Mouse (Mus musculus): ENCODE measurements around the gene 1110051M20Rik. TPM values are rescaled to one million over a fixed set of nuclear protein-coding genes. Genes with fewer than 3 reads are reported as not detected.

The 1110051M20Rik gene
- total and polyA plus RNA-seq, 2 experiments from 2014 or later: 158 to 171 TPM

DNA sequence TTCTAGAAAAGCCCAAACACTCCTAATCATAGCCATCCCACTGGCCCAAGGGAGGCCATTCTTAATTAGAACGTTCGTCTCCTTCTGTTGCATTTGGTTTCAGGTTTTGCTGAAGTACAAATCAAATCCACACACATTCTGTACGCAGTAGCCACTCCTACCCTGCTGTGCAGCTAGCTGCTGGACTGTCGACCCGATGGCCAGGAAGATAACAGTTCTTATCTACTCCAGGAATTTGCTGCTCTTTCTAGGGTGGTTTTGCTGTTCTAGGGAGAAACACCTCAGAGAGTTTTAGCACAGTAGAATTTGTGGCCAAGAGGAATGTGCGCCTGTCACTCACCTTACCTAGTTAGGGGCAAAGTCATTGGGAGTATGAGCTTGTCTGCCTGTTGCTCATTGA is 156.9 kb downstream of the 1110051M20Rik start:
- TF ChIP-seq CTCF (IDR thresholded peaks at IDR 0.05): no peak
- 81% methylated on average over 6 of the region's 6 CpGs for WGBS

DNA sequence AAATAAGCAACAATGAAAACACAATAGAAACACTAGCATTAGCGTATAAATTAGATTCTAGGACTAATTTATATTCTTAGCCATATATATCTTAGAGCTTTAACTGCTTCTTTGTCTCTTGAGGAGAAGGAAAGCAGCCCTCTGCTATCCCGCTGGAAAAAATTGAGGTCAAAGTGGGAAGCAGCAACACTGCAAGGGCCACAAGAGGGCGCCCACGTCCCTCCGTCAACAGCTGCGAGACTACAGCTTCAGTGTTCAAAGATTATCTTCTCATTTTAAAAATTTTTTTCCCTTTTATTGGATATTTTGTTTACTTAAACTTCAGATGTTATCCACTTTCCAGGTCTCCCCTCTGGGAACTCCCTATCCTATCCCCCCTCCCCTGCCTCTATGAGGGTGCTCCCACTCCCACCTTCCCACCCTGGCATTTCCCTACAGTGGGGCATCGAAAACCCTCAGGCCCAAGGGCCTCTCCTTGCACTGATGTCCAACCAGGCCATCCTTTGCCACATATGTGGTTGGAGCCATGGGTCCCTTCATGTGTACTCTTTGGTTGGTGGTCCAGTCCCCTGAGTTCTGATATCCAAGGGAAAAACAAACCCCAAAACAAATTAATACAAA is 158.5 kb downstream of the 1110051M20Rik start:
- Histone ChIP-seq H3K4me1 (ENCODE audit: insufficient read depth, low read length) (no peaks in the 10 kb centered on the region), H3K27me3 (ENCODE audit: insufficient read depth, low read length) (no peaks in the 10 kb centered on the region), H3K36me3 (ENCODE audit: insufficient read depth, low read length) (peaks cover 7% of the 10 kb centered on the region; the same call in 1 of the 2 replicates), H3K9me3 (ENCODE audit: low read length) (no peaks in the 10 kb centered on the region), H3K27ac (ENCODE audit: low read depth, low read length) (no peak overlapping the region), H3K4me3 (ENCODE audit: low read depth, low read length) (no peak overlapping the region), H3K4me2 (ENCODE audit: low read depth, low read length, poor library complexity, severe bottlenecking) (no peak overlapping the region), H3K9ac (replicated peaks; ENCODE audit: low read length, poor library complexity, severe bottlenecking) (no peak overlapping the region)
- DNase-seq (ENCODE audit: low spot score): peak; percentile 84
- TF ChIP-seq CTCF (IDR thresholded peaks at IDR 0.05): peak; percentile 97
- ATAC-seq (ENCODE audit: low FRiP score): no peak
- WGBS: 13% methylated on average over 7 of the region's 7 CpGs

More for the DNA sequence above, 156.9 kb downstream of the 1110051M20Rik start:
- no peaks in the 10 kb centered on the region for H3K9me3 ChIP-seq (ENCODE audit: low read length)
- no peak overlapping the region for H3K4me3 ChIP-seq (ENCODE audit: low read depth, low read length)
- peaks cover 3% of the 10 kb centered on the region; the same call in 1 of the 2 replicates for H3K36me3 ChIP-seq (ENCODE audit: insufficient read depth, low read length)
- H3K9ac ChIP-seq (replicated peaks; ENCODE audit: low read length, poor library complexity, severe bottlenecking): no peak overlapping the region
- ATAC-seq (ENCODE audit: low FRiP score) (no peak), DNase-seq (ENCODE audit: low spot score) (no peak)
- no peak overlapping the region for H3K27ac ChIP-seq (ENCODE audit: low read depth, low read length)
- no peaks in the 10 kb centered on the region for H3K27me3 ChIP-seq (ENCODE audit: insufficient read depth, low read length)
- no peaks in the 10 kb centered on the region for H3K4me1 ChIP-seq (ENCODE audit: insufficient read depth, low read length)
- no peak overlapping the region for H3K4me2 ChIP-seq (ENCODE audit: low read depth, low read length, poor library complexity, severe bottlenecking)

DNA sequence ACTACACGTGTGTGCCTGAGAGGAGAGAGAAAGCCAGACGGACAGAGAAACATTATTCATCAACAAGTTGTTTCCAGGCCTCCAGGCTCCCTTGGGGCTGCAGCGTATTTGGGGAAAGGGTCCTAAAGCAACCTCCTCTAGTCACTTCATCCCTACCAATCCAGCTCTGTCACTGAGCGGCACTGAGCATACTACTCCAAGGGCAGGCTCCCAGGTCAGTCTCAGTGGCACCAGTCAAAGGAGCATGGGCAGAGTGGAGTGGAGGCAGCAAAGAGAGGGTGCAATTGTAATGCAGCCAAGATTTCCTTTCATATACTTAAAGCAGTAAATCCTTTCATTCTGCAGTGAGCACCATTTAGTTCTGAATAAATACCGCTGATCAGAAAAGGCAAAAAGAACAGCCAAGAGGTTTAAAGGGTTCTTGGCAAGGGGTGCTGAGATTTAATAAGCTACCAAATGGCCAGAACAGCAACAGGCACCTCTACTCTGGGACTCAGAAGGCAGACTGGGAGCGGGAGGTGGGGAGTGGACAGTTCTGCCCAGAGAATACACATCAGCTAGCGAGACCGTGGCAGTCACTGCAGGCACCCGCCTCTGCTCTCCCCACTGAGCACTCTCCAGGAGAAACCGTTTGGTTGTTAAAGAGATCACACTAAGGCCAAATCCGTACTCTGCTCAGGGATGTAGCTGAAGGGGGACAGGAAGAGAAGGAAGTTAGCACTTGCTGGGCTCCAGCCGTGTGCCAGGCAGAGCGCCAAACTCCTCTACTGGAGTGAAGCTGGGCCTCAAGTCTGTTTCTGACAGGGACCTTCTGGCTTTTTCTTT is 159.9 kb downstream of the 1110051M20Rik start:
- DNase-seq (ENCODE audit: low spot score): peak; percentile 72
- H3K9me3 ChIP-seq (ENCODE audit: low read length): no peaks in the 10 kb centered on the region
- H3K4me2 ChIP-seq (ENCODE audit: low read depth, low read length, poor library complexity, severe bottlenecking): no peak overlapping the region
- no peak overlapping the region for H3K4me3 ChIP-seq (ENCODE audit: low read depth, low read length)
- ATAC-seq (ENCODE audit: low FRiP score): peak; percentile 53
- no peaks in the 10 kb centered on the region for H3K27me3 ChIP-seq (ENCODE audit: insufficient read depth, low read length)
- no peaks in the 10 kb centered on the region for H3K4me1 ChIP-seq (ENCODE audit: insufficient read depth, low read length)
- peaks cover 7% of the 10 kb centered on the region; the same call in 1 of the 2 replicates for H3K36me3 ChIP-seq (ENCODE audit: insufficient read depth, low read length)
- WGBS: 46% methylated on average over 13 of the region's 13 CpGs
- no peak overlapping the region for H3K9ac ChIP-seq (replicated peaks; ENCODE audit: low read length, poor library complexity, severe bottlenecking)
- TF ChIP-seq CTCF (IDR thresholded peaks at IDR 0.05): no peak
- H3K27ac ChIP-seq (ENCODE audit: low read depth, low read length): no peak overlapping the region

DNA sequence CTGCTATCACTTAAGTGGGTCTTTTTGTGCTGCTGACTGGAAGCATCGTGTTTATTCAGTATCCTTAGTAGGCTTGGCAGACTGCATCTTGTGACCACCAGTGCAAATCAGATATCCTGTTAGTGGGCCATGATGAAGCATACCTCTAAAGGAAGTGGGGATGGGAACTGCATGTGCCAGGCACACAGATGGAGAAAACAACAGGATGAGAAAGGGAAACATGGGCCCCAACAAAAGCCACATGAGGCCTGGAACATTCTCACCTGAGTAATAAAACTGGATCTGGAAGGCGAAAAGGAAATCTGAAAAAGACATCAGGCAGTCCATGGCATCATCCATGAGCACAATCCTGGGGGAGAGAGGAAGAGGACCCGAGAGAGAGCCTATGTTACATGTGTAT is 160.5 kb downstream of the 1110051M20Rik start:
- H3K4me3 ChIP-seq (ENCODE audit: low read depth, low read length): no peak overlapping the region
- no peaks in the 10 kb centered on the region for H3K4me1 ChIP-seq (ENCODE audit: insufficient read depth, low read length)
- no peak overlapping the region for H3K27ac ChIP-seq (ENCODE audit: low read depth, low read length)
- no peak overlapping the region for H3K4me2 ChIP-seq (ENCODE audit: low read depth, low read length, poor library complexity, severe bottlenecking)
- DNase-seq (ENCODE audit: low spot score) (no peak), ATAC-seq (ENCODE audit: low FRiP score) (no peak)
- H3K27me3 ChIP-seq (ENCODE audit: insufficient read depth, low read length): no peaks in the 10 kb centered on the region
- TF ChIP-seq CTCF (IDR thresholded peaks at IDR 0.05): no peak
- H3K9ac ChIP-seq (replicated peaks; ENCODE audit: low read length, poor library complexity, severe bottlenecking): no peak overlapping the region
- WGBS: 76% methylated on average over 3 of the region's 3 CpGs
- H3K9me3 ChIP-seq (ENCODE audit: low read length): no peaks in the 10 kb centered on the region
- H3K36me3 ChIP-seq (ENCODE audit: insufficient read depth, low read length): peaks cover 7% of the 10 kb centered on the region; the same call in 1 of the 2 replicates

DNA sequence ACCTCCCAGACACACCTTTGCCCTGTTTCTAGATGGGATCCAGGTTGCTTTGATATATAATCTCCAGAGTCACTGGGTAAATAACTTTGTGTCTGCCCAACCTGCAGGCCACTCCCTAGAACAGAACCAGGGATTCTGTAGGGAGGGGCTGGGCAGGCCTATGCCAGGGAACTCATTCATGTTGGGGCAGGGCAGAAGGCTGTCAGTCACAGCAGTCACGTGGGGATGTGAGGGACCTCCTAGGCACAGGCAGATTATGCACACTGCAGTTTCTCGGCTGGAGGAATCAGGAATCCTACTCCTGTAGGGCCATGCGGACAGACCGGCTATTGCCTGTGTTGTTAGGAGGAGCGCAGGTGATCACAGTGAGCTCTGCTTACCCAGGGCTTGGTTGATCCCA is 163.1 kb downstream of the 1110051M20Rik start:
- ATAC-seq (ENCODE audit: low FRiP score) (no peak), DNase-seq (ENCODE audit: low spot score) (no peak)
- Histone ChIP-seq H3K9me3 (ENCODE audit: low read length) (no peaks in the 10 kb centered on the region), H3K4me3 (ENCODE audit: low read depth, low read length) (no peak overlapping the region), H3K4me1 (ENCODE audit: insufficient read depth, low read length) (no peaks in the 10 kb centered on the region), H3K36me3 (ENCODE audit: insufficient read depth, low read length) (peaks cover 22% of the 10 kb centered on the region), H3K27ac (ENCODE audit: low read depth, low read length) (no peak overlapping the region), H3K4me2 (ENCODE audit: low read depth, low read length, poor library complexity, severe bottlenecking) (no peak overlapping the region), H3K9ac (replicated peaks; ENCODE audit: low read length, poor library complexity, severe bottlenecking) (no peak overlapping the region), H3K27me3 (ENCODE audit: insufficient read depth, low read length) (no peaks in the 10 kb centered on the region)
- 39% methylated on average over 5 of the region's 5 CpGs for WGBS
- TF ChIP-seq CTCF (IDR thresholded peaks at IDR 0.05): no peak

DNA sequence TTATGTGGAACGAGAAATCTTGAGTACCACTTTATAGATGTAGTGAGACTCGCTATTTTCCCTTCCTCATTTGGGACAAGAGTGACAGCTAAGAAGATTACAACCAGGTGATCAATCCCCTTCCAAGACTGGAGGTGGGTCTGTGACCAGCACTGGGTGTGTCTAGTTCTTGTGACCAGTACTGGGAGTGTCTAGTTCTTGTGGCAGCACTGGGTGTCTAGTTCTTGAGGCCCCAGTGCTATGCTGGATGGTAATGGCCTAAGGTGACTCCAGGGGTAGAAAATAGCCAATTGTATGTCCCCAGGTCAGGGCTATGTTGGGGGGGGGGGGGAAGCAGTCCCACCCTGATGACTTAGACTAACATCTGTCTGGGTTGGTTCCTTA is 165.1 kb downstream of the 1110051M20Rik start:
- Histone ChIP-seq H3K9ac (replicated peaks; ENCODE audit: low read length, poor library complexity, severe bottlenecking) (no peak overlapping the region), H3K4me3 (ENCODE audit: low read depth, low read length) (no peak overlapping the region), H3K4me2 (ENCODE audit: low read depth, low read length, poor library complexity, severe bottlenecking) (no peak overlapping the region), H3K27me3 (ENCODE audit: insufficient read depth, low read length) (no peaks in the 10 kb centered on the region), H3K27ac (ENCODE audit: low read depth, low read length) (no peak overlapping the region), H3K36me3 (ENCODE audit: insufficient read depth, low read length) (peaks cover 39% of the 10 kb centered on the region), H3K4me1 (ENCODE audit: insufficient read depth, low read length) (no peaks in the 10 kb centered on the region), H3K9me3 (ENCODE audit: low read length) (no peaks in the 10 kb centered on the region)
- no peak for TF ChIP-seq CTCF (IDR thresholded peaks at IDR 0.05)
- no peak for DNase-seq (ENCODE audit: low spot score)
- whole genome bisulfite sequencing: 75% methylated on average over 2 of the region's 2 CpGs
- ATAC-seq (ENCODE audit: low FRiP score): no peak

All from midbrain, postnatal 0 days (tissue).